Mouse (Mus musculus): ENCODE results near the gene Sntg2.

GRCm38 (mm10) chr12:30416547-30416946, 43.4 kb upstream of the Sntg2 start:
- no peak for TF ChIP-seq CTCF (IDR thresholded peaks at IDR 0.05; ENCODE audit: borderline replicate concordance, extremely low read depth, insufficient read depth, insufficient read length)
- TF ChIP-seq POLR2A (IDR thresholded peaks at IDR 0.05; ENCODE audit: borderline replicate concordance, extremely low read depth, insufficient read depth, insufficient read length, poor library complexity, severe bottlenecking): no peak

All from brain, embryonic 14.5 days (tissue).